Mouse (Mus musculus): Measurements from ENCODE around the gene Pagr1b.

- TF ChIP-seq EP300 (optimal IDR thresholded peaks at IDR 0.05) (no peak), CTCF (IDR thresholded peaks at IDR 0.05; ENCODE audit: low read depth) (no peak)
Measured at GRCm38 (mm10) chr7:126951741-126952140, 64.5 kb downstream of the Pagr1b start.

Data from stomach, postnatal 0 days (tissue).